Mouse (Mus musculus): ENCODE data around the gene Mpv17l. TPM values are rescaled to one million over a fixed set of nuclear protein-coding genes. Genes with fewer than 3 reads are reported as not detected.
A peak's percentile ranks its signal among the peaks of the same experiment; 100 is the strongest.
"Not testable (repeated sequence)": the region's sequence is repeated elsewhere in the genome, so short reads cannot be mapped to it uniquely, and the experiment has no call there.

Mpv17l gene
- total RNA-seq, 2 experiments from 2014 or later = 1.2 TPM; not detected in 1

DNA sequence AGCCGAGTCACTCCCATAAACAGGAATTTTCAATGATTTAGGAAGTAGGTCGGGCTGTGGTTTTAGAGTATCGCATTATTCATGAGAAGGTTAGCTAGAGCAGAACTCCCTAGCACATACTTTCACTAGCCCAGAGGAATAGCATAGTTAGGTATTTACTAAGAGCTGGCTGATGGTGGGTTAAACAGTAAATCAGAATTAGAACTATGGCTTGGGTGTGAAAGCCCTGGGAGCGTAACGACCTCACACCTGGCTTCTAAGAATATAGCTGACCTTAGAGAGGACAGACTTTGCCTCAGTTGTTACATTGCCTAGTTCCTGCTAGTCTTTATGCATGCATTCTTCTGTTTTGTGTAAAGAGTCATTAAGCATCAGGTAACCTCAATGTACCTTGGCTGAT lies 20.0 kb downstream of the Mpv17l start:
- not testable (repeated sequence) for ATAC-seq (replicated peaks; ENCODE audit: low FRiP score, poor library complexity, severe bottlenecking)

GRCm38 (mm10) chr16:13927456-13928075 lies 24.6 kb downstream of the Mpv17l start:
- no peak for ATAC-seq (replicated peaks; ENCODE audit: low FRiP score, poor library complexity, severe bottlenecking)

GRCm38 (mm10) chr16:13940139-13940846 lies 37.3 kb downstream of the Mpv17l start:
- 0 out of 2 replicates have a peak, but pooled peaks have one; percentile 39 for ATAC-seq (replicated peaks; ENCODE audit: low FRiP score, poor library complexity, severe bottlenecking)

- ATAC-seq (replicated peaks; ENCODE audit: low FRiP score, poor library complexity, severe bottlenecking) = no peak
Observed at GRCm38 (mm10) chr16:13940847-13941395, 38.0 kb downstream of the Mpv17l start.

DNA sequence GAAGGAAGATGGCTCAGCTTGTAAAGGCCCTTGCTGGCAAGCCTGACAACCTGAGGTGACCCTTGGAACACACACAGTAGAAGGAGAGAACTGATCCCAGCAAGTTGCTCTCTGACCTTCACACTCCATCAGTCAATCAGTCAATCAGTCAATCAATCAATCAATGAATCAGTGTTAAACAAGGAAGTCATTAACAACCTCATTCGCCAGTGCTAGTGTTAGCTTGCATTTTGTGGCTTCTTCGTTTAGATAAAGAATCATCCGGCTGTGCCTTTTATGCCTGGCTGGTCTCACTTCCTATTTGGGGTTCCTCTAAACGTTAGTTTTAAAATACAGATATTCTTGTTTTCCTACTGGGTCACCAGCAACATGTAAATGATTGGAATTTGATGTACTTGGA lies 41.2 kb downstream of the Mpv17l start:
- ATAC-seq (replicated peaks; ENCODE audit: low FRiP score, poor library complexity, severe bottlenecking) = no peak

- ATAC-seq (replicated peaks; ENCODE audit: low FRiP score, poor library complexity, severe bottlenecking) = no peak
Observed at GRCm38 (mm10) chr16:13944752-13945151, 41.8 kb downstream of the Mpv17l start.

DNA sequence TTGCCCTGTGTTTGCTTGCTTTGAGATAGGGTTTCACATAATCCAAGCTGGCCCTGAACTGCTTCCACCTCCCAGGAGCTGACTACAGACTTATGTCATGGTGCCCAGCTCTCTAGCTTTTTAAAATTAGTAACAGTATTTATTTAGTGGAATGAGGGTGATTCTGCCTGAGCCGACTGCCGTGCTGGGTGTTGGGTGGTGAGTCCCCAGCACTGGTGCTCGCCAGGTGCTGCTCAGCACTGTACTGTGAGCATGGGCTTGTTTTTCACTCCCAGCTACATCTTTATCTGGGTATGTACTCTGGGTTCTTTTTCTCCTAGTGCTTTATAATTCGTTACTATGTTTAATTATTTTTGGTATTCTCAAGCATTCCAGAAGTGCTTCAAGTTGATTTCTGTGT lies 42.2 kb downstream of the Mpv17l start:
- ATAC-seq (replicated peaks; ENCODE audit: low FRiP score, poor library complexity, severe bottlenecking) = no peak

DNA sequence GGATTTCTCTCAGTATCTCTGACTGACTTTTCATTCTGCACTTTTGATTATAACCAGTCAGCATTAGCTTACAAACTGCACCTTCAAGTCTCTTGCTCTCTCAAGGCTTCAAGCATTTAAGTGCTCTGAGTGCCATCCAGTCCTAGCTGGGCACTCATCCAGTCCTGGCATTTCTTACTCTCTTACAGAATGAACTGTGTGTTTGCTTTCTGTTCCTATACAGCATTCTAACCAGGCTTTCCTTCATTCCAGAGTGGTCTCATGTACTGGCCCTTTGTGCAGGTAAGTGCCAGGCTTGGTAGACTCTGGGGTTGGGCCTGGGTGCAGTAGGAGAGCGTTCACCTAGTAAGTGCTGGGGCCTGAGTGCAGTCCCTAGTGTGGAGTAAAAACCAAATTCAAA lies 43.3 kb downstream of the Mpv17l start:
- no peak for ATAC-seq (replicated peaks; ENCODE audit: low FRiP score, poor library complexity, severe bottlenecking)

- no peak for ATAC-seq (replicated peaks; ENCODE audit: low FRiP score, poor library complexity, severe bottlenecking)
Observed at GRCm38 (mm10) chr16:13951245-13951644, 48.3 kb downstream of the Mpv17l start.

DNA sequence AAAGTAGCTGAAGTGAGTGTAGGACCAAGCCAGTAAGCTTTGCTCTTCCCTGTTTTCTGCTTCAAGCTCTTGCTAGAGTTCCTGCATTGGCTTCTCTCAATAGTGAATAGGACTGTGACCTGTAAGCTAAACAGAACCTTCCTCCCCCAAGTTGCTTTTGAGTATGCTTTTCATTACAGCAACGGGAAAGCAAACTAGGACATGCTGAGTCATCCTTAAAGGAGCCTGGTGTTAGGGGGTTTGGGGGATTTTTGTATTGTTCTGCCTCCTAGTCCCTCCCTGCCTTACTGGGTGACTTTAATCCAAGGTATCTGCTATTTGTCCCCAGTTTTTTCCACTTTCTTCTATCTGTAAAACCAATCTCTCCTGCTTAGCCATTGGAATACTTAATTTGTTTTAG lies 59.1 kb downstream of the Mpv17l start:
- no peak for ATAC-seq (replicated peaks; ENCODE audit: low FRiP score, poor library complexity, severe bottlenecking)

DNA sequence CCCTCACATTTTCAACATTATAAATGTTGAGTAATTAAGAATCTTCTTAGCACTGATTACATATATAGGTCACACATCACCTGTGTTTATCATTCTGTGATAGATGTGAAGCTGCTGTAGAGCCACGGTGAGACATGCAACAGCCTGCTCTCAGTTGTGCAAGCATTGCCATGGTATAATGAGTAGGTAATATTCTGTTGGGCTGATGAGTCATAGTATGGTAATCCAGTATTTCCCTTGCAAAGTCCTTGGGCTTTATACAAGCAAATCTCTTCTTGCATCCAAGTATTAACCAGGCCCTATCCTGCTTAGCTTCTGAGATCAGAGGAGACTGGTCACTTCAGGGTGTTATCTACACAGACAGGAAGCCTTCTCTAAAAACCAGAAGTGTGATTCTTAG lies 66.1 kb downstream of the Mpv17l start:
- no peak for ATAC-seq (replicated peaks; ENCODE audit: low FRiP score, poor library complexity, severe bottlenecking)

DNA sequence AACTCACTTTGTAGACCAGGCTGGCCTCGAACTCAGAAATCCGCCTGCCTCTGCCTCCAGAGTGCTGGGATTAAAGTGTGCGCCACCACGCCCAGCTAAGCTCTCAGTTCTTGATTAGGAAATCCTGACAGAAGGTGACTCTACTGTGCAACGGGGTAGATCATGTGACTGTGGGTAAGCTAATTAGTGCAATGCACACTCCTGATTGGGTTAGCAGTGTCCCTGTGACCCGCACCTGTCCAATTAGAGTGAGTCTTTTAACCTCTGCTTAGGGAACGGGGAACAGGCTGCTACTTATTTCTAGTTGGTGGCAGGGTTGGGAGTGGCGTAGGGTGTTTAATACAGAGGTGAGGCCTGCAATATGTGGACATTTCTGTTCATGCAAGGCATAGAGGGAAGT lies 69.1 kb downstream of the Mpv17l start:
- no peak for ATAC-seq (replicated peaks; ENCODE audit: low FRiP score, poor library complexity, severe bottlenecking)

DNA sequence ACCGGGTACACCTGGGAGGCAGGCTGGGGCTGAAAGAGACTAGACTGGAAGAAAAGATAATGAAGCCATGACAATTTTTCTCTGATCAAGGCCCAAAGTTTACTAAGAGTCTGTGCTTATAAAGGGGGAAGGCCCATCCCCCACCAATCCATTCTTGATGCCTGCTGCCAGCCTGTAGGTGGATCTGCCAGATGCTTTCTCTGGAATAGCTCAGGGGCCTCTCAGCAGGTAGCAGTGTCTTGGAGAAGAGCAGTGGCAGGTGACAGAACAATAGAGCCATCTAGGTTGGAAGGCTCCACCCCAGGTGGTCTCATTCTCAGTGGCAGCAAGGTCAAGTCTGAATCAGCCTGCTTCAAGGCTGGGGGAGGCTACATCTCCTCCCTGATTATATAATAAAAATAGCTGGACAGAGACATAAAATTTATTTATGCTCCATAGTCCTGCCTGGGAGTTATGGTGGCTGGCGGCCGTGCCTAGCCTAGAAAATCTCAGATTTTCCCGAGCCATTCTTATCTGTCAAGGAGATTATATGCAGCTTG lies 73.5 kb downstream of the Mpv17l start:
- ATAC-seq (replicated peaks; ENCODE audit: low FRiP score, poor library complexity, severe bottlenecking) = not testable (repeated sequence)

DNA sequence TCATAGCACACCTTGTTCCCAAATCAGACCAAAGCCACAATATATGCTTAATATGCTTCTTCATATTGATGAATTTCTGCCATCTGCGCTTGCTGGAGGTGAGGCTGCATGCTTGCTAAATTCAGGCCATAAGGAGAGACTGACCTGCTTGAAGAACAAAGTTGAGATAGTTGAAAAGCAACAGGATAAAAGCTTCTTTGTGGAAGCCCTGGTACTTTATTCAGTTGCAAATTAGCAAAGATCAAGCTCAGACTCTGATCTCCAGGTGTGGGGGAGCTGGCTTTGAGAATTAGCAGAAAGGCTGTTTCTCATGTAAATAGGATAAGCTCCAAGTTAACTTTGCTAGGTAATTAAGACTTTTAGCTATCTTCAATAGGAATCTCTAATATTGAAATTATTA lies 74.1 kb downstream of the Mpv17l start:
- ATAC-seq (replicated peaks; ENCODE audit: low FRiP score, poor library complexity, severe bottlenecking) = not testable (repeated sequence)

DNA sequence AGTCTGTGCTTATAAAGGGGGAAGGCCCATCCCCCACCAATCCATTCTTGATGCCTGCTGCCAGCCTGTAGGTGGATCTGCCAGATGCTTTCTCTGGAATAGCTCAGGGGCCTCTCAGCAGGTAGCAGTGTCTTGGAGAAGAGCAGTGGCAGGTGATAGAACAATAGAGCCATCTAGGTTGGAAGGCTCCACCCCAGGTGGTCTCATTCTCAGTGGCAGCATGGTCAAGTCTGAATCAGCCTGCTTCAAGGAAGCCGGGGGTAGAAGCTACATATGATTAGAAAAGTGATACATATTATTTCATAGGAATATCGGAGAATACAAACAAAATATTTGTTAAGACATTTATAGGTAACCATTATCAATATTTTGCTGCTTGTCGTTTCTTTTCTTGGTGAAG lies 78.8 kb downstream of the Mpv17l start:
- ATAC-seq (replicated peaks; ENCODE audit: low FRiP score, poor library complexity, severe bottlenecking) = not testable (repeated sequence)

DNA sequence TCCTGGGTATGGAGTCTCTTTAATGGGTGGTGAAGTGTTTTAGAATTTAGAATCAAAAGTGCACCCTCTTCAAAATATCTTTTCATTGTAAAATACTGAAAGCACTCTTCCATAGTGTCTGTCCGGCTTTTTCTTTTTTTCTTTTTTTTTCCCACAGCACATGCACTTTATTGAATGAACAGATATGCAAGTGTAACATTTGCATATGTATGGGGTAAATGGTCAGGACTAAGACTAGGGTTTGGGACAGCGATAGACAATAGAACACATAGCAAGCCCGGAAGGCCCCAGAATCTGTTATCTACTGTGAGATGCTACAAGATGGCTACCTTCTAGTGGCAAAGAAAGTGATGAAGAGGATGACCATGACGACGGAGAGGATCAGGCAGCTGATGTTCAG lies 80.2 kb downstream of the Mpv17l start:
- no peak for ATAC-seq (replicated peaks; ENCODE audit: low FRiP score, poor library complexity, severe bottlenecking)

GRCm38 (mm10) chr16:13986197-13986573 lies 83.2 kb downstream of the Mpv17l start:
- ATAC-seq (replicated peaks; ENCODE audit: low FRiP score, poor library complexity, severe bottlenecking) = no peak

DNA sequence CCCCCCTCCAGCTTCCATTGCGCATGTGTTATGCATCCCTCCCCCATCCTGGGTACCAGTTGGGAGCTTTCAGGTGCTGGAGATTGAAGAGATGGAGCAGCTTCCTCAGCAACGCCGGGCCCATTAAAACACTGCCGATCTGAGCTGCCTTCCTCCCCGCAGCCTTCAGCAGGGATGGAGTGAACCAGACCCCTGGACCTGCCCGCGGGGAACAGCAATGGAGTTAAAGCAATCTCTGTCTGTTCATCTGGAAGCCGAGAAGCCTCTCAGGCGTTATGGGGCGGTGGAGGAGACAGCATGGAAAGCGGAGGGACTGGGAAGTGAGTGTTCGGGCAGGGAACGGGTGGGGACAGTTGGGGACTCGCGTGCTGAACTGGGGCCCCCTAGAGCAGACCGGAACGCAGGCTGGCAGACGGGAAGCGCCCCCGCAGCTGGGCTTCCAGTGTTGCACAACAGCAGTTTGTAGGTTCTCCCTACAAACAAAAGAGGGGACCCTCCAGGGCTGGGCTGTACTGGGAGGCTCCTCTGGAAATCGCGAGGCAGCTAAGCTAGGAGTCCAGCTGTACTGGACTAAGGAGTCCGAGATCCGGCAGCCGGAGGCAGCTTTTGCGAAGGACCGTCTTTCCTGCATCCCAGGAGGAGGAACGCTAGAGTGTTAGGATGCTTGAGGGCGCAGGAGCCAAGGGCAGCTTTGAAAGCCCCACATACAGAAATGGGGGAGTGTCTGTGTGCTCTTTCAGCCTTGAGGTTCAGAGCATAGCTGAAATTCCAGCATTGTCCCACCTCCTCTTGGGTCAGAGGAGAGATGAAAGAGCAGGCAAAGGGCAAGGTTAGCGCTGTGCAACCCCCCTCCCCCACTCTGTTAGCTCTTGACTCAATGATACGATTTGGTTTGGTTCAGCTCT lies 83.9 kb downstream of the Mpv17l start, which contains the start of the genes 2900011O08Rik and Ifitm7:
Gene 2900011O08Rik, plus strand, starts transcription at position 31 of the 905 bp plus-strand sequence.
Gene Ifitm7, minus strand, starts transcription at position 315 of the 905 bp plus-strand sequence.
- ATAC-seq (replicated peaks; ENCODE audit: low FRiP score, poor library complexity, severe bottlenecking) = no peak

- no peak for ATAC-seq (replicated peaks; ENCODE audit: low FRiP score, poor library complexity, severe bottlenecking)
Observed at GRCm38 (mm10) chr16:13992518-13993248, 89.7 kb downstream of the Mpv17l start.

Data from erythroid progenitor cell, adult 5-6 weeks (primary cell).